Mouse (Mus musculus) adrenal gland, postnatal 14 days (tissue): ENCODE data around the gene Psmb9. TPM values are rescaled to one million over a fixed set of nuclear protein-coding genes. Genes with fewer than 3 reads are reported as not detected.

ENCODE experiments used
- DNase-seq: peaks from one replicate; pipeline ENCODE4 v3.0.0; 2021; ENCODE audit warnings: mixed read lengths
- total RNA-seq: library from RNA; stranded (reverse); gene quantifications from 2 replicates; pipeline ENCODE4 v1.2.3, GENCODE M21; 2021

Gene Psmb9
- total RNA-seq, 1 experiment from 2014 or later = 6.9 TPM

- DNase-seq = no peak
Measured at GRCm38 (mm10) chr17:34138655-34139054, 48.9 kb downstream of the Psmb9 start.

- no peak for DNase-seq
Measured at GRCm38 (mm10) chr17:34137601-34138000, 50.0 kb downstream of the Psmb9 start.

- peak; percentile 99 for DNase-seq
Measured at GRCm38 (mm10) chr17:34135297-34136224, 52.0 kb downstream of the Psmb9 start.

GRCm38 (mm10) chr17:34134451-34134850 is 53.1 kb downstream of the Psmb9 start:
- no peak for DNase-seq

- no peak for DNase-seq
Measured at GRCm38 (mm10) chr17:34133289-34133688, 54.3 kb downstream of the Psmb9 start.

Other genes with a start within 250 kb of the Psmb9 start
- gene Pfdn6, start 247.4 kb downstream of the Psmb9 start, total RNA-seq = 96.2 and 102 TPM in 2 replicates
- 32.9 and 35.7 TPM in 2 replicates for gene Wdr46, start 247.1 kb downstream of the Psmb9 start, total RNA-seq
- gene B3galt4, start 236.3 kb downstream of the Psmb9 start, total RNA-seq = 3.2 and 6.2 TPM in 2 replicates
- gene Vps52, start 232.0 kb downstream of the Psmb9 start, total RNA-seq = 46.8 and 52.9 TPM in 2 replicates
- 760 and 860 TPM in 2 replicates for gene Rps18, start 231.8 kb downstream of the Psmb9 start, total RNA-seq
- gene H2-K1, start 187.4 kb downstream of the Psmb9 start, total RNA-seq = 212 and 322 TPM in 2 replicates
- gene Ring1, start 163.1 kb downstream of the Psmb9 start, total RNA-seq = 36.6 and 42.5 TPM in 2 replicates
- gene H2-Ke6, start 159.7 kb downstream of the Psmb9 start, total RNA-seq = 207 and 212 TPM in 2 replicates
- 127 and 161 TPM in 2 replicates for gene Slc39a7, start 156.1 kb downstream of the Psmb9 start, total RNA-seq
- gene Rxrb, start 156.0 kb downstream of the Psmb9 start, total RNA-seq = 54.5 and 66.6 TPM in 2 replicates
- gene Col11a2, start 148.3 kb downstream of the Psmb9 start, total RNA-seq = 1.1 and 2.6 TPM in 2 replicates
- gene H2-Oa, start 95.4 kb downstream of the Psmb9 start, total RNA-seq = 0.33 and 4.1 TPM in 2 replicates
- gene H2-DMa, start 68.2 kb downstream of the Psmb9 start, total RNA-seq = 8.0 and 18.8 TPM in 2 replicates
- gene Brd2, start 65.1 kb downstream of the Psmb9 start, total RNA-seq = 198 and 203 TPM in 2 replicates
- gene H2-DMb2, start 44.5 kb downstream of the Psmb9 start, total RNA-seq = 2.7 and 17.0 TPM in 2 replicates
- gene H2-DMb1, start 34.7 kb downstream of the Psmb9 start, total RNA-seq = 3.6 and 8.3 TPM in 2 replicates
- gene Tap1, start 211 bp downstream of the Psmb9 start, total RNA-seq = 11.1 and 20.4 TPM in 2 replicates
- gene Psmb8, start 10.0 kb upstream of the Psmb9 start, total RNA-seq = 21.0 and 33.6 TPM in 2 replicates
- gene Tap2, start 15.8 kb upstream of the Psmb9 start, total RNA-seq = 33.2 and 34.9 TPM in 2 replicates
- gene H2-Ob, start 51.1 kb upstream of the Psmb9 start, total RNA-seq = 1.3 and 16.6 TPM in 2 replicates
- gene H2-Ab1, start 69.9 kb upstream of the Psmb9 start, total RNA-seq = 19.8 and 71.0 TPM in 2 replicates
- gene H2-Aa, start 100.1 kb upstream of the Psmb9 start, total RNA-seq = 21.7 and 108 TPM in 2 replicates
- 22.8 and 92.3 TPM in 2 replicates for gene H2-Eb1, start 118.1 kb upstream of the Psmb9 start, total RNA-seq
- 1.1 TPM in 1 of 2 replicates, not detected in the other for gene H2-Eb2, start 137.9 kb upstream of the Psmb9 start, total RNA-seq
- gene Btnl2, start 167.1 kb upstream of the Psmb9 start, total RNA-seq = 0.26 and 0.64 TPM in 2 replicates
- gene Btnl1, start 189.4 kb upstream of the Psmb9 start, total RNA-seq = 0.23 TPM in 1 of 2 replicates, not detected in the other
- 1.2 and 2.4 TPM in 2 replicates for gene BC051142, start 211.1 kb upstream of the Psmb9 start, total RNA-seq